Mouse (Mus musculus): ENCODE data around the gene Lix1l. TPM values are rescaled to one million over a fixed set of nuclear protein-coding genes. Genes with fewer than 3 reads are reported as not detected.
A peak's percentile ranks its signal among the peaks of the same experiment; 100 is the strongest.
"Not testable (repeated sequence)": the region's sequence is repeated elsewhere in the genome, so short reads cannot be mapped to it uniquely, and the experiment has no call there.

The Lix1l gene
- total RNA-seq, 2 experiments from 2014 or later, result 1.7 TPM

DNA sequence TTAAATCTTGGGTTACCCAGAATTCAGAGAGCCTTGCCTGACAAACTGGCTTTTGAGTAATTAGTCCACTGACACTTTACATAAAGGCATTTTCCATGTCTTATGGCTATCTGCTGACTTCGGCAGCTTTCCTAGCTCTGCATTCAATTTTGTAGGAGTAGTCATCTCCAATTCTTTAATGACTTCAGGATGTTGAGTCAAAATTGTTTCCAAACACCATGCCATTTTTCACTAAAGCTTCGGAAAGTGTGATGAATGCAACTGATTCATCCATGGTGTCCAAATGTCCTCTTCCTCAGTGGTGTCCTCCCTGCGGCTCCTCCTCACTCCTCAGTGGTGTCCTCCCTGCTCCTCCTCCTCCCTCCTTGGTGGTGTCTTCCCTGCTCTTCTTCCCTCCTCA lies 17.0 kb downstream of the Lix1l start:
- ATAC-seq (ENCODE audit: poor library complexity, severe bottlenecking), result no peak

GRCm38 (mm10) chr3:96623201-96623600 lies 22.3 kb downstream of the Lix1l start:
- ATAC-seq (ENCODE audit: poor library complexity, severe bottlenecking), result no peak

DNA sequence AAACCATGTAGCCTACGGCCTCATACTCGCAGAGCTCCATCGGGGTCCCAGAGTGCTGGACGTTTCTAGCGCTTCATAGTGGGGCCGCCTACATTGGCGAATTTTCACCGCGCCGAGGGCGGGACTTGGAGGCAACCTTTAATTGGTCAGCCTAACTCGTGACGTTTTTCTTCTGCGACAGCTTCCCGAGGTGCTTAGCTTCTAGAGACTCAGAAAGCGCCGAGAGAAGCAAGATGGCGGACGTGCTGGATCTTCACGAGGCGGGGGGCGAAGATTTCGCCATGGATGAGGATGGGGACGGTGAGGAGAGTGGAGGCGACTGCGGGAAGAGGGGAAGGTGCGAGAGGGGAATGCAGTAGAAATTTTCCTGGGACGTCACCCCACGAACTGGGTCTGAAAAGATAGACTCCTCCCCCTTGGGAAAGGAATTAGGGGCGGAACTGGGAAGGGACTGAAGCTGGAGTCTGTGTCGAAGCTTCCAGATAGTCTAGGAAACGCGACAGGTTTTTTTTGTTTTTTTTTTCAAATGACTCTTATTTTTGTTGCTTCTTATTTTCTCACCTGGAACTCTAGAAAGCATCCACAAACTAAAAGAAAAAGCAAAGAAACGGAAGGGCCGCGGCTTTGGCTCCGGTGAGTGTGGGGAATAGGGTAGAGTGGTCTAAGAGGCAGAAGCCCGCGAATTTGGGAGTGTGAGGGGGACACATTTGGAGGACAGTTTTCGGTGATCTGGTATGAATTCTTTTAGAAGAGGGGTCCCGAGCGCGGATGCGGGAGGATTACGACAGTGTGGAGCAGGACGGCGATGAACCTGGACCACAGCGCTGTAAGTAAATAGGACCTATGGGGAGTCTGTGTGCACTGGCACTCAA lies 29.0 kb downstream of the Lix1l start, which contains the start of gene Rbm8a:
Gene Rbm8a (plus strand): TSS at position 205 of the 872 bp plus-strand sequence.
- peak; percentile 100 for ATAC-seq (ENCODE audit: poor library complexity, severe bottlenecking)

DNA sequence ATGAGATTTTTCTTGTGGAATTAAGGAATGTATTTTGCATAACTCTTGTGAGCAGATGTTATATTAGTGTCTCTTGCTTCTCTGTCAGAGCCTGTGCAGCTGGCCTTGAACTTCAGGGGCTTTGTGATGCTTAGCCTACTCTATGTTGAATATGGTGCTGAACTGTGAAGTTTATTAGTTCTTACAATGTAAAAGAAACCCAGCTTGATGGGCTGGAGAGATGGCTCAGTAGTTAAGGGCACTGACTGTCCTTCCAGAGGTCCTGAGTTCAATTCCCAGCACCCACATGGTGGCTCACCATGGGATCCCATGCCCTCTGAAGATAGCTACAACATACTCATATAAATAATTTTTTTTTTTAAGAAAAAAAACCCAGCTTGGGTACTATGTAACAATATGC lies 31.1 kb downstream of the Lix1l start:
- ATAC-seq (ENCODE audit: poor library complexity, severe bottlenecking), result no peak

DNA sequence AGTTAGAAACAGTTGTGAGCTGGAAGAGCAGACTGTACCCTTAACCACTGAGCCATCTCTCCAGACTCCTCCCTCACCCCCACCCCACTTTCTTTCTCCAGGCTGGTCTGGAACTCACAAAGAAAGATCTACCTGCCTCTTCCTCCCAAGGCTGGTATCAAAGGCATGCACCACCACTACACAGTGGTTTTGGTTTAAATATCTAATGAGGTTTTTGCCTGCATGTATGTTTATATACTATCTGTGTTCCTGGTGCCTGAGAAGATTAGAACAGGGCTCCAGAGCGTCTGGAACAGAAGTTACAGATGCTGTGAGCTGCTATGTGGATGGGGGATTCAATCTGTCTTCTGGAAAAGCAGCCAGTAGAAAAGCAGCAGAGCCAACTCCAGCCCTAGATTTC lies 33.1 kb downstream of the Lix1l start:
- no peak for ATAC-seq (ENCODE audit: poor library complexity, severe bottlenecking)

DNA sequence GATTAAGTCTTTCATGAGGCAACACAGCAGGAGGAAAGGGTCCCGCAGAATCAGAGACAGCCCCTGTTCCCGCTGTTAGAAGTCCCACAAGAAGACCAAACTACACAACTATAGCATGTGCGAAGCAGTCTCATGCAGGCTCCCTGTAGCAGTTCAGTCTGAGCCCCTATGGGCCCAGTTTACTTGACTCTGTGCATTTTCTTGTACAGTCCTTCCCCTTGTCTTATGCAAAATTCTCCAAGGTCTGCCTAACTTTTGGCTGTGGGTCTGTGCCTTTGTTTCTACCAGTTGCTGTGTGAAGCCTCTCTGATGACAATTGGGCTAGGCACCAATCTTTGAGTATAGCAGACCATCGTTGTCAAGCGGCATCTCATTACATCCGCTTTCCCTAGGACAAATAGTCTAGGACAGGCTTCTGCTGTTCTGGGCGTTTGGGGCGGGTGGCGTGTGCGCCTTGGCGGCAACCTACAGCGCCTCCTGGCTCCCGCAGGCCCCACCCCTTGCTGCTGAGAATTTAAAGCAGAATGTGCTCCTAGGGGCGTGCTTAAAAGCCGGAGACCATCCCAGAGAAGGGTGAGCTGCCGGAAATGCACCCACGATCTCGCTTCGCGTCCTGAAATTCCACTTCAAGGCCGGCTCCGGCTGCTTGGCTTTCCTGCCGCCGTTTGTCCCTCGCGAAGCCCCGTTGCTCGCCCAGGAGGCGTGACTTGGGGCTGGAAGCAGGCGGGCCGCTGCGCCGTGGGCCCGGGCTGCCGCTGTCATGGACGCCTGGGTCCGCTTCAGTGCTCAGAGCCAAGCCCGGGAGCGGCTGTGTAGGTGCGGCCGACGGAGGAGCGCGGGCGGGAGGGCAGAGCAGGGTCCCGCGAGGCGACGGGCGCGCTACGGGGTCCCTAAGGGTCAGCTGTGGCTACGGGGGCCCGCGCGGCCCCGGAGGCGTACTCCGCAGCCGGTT lies 34.3 kb downstream of the Lix1l start, which contains the start of the genes Pex11b and Gm42957:
Gene Pex11b (plus strand): TSS at position 449 of the 952 bp plus-strand sequence.
Gene Gm42957 (plus strand): TSS at position 547 of the 952 bp plus-strand sequence.
- peak; percentile 95 for ATAC-seq (ENCODE audit: poor library complexity, severe bottlenecking)

- no peak for ATAC-seq (ENCODE audit: poor library complexity, severe bottlenecking)
These were observed 35.0 kb downstream of the Lix1l start for GRCm38 (mm10) chr3:96635906-96636305.

DNA sequence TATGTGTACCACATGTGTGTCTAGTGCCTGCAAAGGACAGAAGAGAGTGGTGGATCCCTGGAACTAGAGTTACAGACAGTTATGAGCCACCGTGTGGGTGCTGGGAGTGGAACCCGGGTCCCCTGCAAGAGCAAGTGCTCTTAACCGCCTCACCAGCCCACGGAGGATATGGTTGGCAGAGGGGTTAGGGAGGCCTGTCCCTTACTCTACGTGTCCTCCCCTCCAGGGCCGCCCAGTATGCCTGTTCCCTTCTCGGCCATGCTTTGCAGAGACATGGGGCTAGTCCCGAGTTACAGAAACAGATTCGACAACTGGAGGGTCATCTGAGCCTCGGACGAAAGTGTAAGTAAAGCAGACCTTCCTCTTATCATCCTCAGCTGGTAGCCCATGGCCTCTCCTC lies 35.5 kb downstream of the Lix1l start:
- no peak for ATAC-seq (ENCODE audit: poor library complexity, severe bottlenecking)

- ATAC-seq (ENCODE audit: poor library complexity, severe bottlenecking), result peak; percentile 57
These were observed 38.3 kb downstream of the Lix1l start for GRCm38 (mm10) chr3:96639219-96639618.

DNA sequence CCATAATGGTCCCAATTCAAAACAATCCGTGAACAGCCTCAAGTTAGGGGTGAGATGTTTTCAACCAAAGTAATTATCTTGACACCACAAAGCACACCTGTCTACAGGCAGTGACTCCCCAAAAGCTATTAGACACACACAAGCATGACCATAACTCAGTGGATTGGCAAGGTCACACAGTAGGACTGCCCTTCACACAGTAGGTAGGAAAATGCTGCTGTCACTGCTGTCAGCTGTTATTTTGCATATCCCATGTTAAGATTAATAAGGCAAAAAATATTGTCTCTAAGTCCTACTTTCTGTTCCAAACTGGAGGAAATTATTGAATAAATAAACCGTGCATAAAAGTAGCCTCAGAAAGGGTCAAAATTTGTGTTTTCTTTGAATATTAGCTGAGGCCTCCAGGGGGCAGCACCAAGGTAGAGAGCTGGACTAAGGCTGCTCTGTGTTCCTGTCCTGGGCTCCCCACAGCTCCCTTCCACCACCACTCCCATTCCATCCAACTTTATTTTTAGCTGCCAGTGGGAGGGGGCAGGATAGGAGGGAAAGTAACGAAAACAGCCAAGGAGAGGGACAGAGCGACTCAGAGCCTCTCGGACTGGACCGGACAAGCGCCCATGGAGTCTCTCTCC lies 44.2 kb downstream of the Lix1l start, which contains the start of gene Itga10:
Gene Itga10 (plus strand): TSS at position 567 of the 632 bp plus-strand sequence.
- peak; percentile 57; the same call in 1 of the 2 replicates for ATAC-seq (ENCODE audit: poor library complexity, severe bottlenecking)

DNA sequence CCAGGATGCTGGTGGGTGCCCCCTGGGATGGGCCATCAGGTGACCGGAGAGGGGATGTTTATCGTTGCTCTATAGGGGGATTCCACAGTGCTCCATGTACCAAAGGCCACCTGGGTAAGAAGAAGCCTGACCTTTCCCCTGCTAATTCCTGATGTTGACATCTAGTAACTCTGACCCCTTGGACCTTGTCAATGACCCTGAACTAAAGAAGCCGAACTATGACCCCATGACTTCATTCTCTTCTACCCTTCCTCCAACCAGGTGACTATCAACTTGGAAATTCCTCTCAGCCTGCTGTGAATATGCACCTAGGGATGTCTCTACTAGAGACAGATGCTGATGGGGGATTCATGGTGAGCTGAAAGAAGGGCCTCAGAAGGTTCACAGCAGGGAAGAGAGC lies 46.4 kb downstream of the Lix1l start:
- no peak for ATAC-seq (ENCODE audit: poor library complexity, severe bottlenecking)

- peak; percentile 48; the same call in 1 of the 2 replicates for ATAC-seq (ENCODE audit: poor library complexity, severe bottlenecking)
These were observed 60.0 kb downstream of the Lix1l start for GRCm38 (mm10) chr3:96660901-96661300.

- no peak for ATAC-seq (ENCODE audit: poor library complexity, severe bottlenecking)
These were observed 61.9 kb downstream of the Lix1l start for GRCm38 (mm10) chr3:96662731-96663316.

DNA sequence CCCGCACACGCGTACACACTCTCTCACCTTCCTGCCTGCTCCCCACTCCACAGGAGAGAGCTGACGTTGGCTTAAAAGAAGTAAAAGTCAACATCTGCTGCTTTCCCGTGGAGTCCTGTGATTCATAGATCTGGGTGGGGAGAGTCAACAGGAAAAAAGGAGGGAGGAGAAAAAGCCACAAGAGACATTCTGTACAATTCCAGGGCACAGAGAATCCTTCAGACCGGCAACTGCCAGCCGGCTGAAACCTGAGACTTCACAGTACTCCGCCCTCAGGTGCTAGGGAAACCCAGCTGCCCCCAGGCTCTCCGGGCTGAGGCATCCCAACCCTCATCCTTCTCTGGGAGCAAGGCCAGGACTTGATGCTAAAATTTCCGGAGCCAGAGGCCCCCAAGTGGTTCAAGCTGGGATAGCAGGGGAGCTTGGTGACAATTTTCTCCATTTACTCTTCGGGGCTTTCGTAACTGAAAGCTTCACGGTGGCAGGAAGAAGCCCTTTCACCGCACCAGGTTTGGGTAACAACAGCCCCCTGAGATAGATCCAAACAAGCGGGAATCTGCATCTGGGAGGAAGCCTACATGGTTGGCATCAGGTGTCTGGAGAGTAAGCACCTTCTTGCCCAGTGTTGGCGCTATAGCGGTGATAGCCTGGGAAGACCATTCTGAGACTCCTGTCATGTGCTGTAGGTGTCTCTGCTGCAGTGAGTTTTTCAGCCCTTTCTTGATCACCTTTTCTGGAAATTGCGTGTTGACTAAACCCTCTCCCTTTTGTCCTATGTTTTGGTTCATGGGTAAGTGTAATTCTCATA lies 62.7 kb downstream of the Lix1l start:
- peak; percentile 85 for ATAC-seq (ENCODE audit: poor library complexity, severe bottlenecking)

GRCm38 (mm10) chr3:96665732-96666363 lies 64.9 kb downstream of the Lix1l start:
- ATAC-seq (ENCODE audit: poor library complexity, severe bottlenecking), result not testable (repeated sequence)

GRCm38 (mm10) chr3:96666916-96667315 lies 66.0 kb downstream of the Lix1l start:
- ATAC-seq (ENCODE audit: poor library complexity, severe bottlenecking), result no peak

GRCm38 (mm10) chr3:96667316-96667715 lies 66.4 kb downstream of the Lix1l start:
- peak; percentile 37 for ATAC-seq (ENCODE audit: poor library complexity, severe bottlenecking)

DNA sequence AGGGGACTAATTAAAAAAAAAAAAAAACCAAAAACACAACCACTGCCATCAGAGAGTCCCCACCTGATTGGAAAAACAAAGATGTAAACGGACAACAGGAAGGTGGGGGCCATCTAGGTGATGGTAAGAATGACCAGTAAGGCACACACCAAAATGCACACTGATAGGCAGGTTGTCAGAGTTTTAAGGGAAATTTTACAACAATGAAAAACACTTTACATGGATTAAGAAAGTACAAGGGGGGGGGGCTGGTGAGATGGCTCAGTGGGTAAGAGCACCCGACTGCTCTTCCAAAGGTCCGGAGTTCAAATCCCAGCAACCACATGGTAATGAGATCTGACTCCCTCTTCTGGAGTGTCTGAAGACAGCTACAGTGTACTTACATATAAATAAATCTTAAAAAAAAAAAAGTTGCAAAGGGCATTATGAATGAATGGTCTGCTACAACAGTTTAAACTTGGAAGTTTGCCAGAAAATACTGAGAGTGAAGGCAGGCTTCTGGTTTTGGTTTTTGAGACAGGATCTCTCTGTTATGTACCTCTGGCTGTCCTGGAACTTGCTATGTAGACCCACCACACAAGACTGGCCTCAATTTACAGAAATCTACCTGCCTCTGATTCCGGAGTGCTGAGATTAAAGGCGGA lies 67.6 kb downstream of the Lix1l start:
- ATAC-seq (ENCODE audit: poor library complexity, severe bottlenecking), result no peak
